Mouse (Mus musculus) kidney, adult 11 months (tissue): ENCODE data around the gene Ube4a.
A peak's percentile ranks its signal among the peaks of the same experiment; 100 is the strongest.

Experiments used
- DNase-seq: peaks from one replicate; pipeline ENCODE4 v3.0.0; 2022

The Ube4a gene

GRCm38 (mm10) chr9:44965126-44965832 lies at the start of gene Ube4a:
Gene Ube4a, minus strand, starts transcription at chr9:44965600.
- peak; percentile 99 for DNase-seq

- DNase-seq = no peak
These were observed 49.5 kb upstream of the Ube4a start for GRCm38 (mm10) chr9:45014879-45015278.

GRCm38 (mm10) chr9:45011291-45011690 lies 45.9 kb upstream of the Ube4a start:
- DNase-seq = no peak

GRCm38 (mm10) chr9:45010461-45010860 lies 45.1 kb upstream of the Ube4a start:
- DNase-seq = no peak

- no peak for DNase-seq
These were observed 44.0 kb upstream of the Ube4a start, which contains the start of gene Cd3e for GRCm38 (mm10) chr9:45009180-45010078. Gene Cd3e, minus strand, starts transcription at chr9:45009627.

DNA sequence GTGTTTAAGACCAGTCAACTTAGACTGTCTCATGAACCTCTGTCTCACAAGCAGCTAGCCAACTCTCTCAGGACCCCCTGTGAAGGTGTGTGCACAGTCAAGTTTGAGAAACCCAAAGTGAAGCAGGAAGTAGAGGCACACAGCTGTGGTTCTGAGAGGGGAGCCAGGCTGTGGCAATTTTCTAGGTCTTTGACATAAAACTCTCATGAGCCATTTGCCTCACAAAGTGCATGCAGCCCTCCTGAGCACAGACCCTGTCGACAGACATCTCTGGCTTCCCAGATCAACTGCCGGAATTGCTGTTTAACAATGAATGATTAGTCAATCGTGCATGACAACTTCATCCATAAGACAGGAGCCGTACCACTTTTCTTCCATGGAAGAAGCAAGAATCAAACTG lies 42.9 kb upstream of the Ube4a start:
- no peak for DNase-seq

- DNase-seq = no peak
These were observed 42.0 kb upstream of the Ube4a start for GRCm38 (mm10) chr9:45007404-45007803.

DNA sequence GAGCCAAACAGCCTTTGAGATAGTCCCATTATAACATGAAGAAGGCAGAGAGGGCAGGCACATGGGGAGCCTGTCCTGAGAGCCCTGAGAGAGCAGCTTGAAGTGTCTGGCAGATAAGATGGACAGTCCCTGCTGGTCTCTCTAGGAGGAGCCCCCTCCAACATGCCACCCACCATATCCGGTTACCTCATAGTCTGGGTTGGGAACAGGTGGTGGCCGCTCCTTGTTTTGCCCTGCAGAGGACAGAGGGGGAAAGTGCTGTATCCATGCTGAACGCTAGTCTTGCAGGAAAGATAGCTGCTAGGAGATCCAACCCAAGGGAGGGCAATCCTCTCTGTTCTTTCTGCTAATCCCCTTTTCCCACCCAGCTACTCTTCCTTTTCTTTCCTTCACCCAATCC lies 34.8 kb upstream of the Ube4a start:
- DNase-seq = no peak

- no peak for DNase-seq
These were observed 34.4 kb upstream of the Ube4a start for GRCm38 (mm10) chr9:44999776-45000175.

- DNase-seq = peak; percentile 66
These were observed 33.8 kb upstream of the Ube4a start for GRCm38 (mm10) chr9:44999171-44999570.

- no peak for DNase-seq
These were observed 32.7 kb upstream of the Ube4a start for GRCm38 (mm10) chr9:44998138-44998537.

DNA sequence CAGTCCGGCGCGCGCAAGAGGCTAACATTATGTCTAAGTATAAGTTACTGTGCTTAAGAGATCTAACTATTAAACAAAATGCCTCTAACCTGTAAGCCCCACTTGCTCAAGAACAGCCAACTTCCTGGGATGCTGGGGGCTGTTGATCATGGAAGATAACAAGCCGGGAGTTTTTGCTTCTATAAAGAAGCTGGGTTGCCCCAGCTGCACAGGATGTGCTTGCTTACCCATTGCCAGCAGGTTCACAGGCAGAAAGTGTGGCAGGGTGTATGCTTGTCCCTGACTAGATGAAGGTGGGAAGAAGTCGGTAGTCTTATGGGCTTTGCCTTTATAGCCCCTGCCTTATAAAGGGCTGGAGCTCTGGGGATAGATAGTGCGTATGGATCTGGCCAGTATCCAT lies 31.2 kb upstream of the Ube4a start:
- no peak for DNase-seq

- no peak for DNase-seq
These were observed 29.6 kb upstream of the Ube4a start for GRCm38 (mm10) chr9:44994962-44995361.

DNA sequence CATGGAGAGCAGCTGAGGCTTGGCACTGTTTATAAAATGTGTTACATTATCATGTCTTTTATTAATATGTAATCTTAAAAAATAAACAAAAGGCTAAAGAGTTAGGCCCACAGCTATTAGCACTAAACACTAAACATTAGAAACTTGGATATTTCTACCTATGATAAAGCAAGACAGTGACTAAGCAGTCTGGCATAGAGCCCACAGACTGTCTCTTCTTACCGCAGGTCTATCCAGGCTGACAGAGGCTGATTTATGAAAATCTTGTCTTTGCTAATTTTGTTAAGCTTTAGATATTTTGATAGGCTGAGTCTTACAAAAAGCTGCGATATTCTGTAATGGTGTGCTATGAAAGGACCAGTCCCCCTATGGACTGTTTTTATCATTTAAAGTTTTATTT lies 27.9 kb upstream of the Ube4a start:
- DNase-seq = no peak

DNA sequence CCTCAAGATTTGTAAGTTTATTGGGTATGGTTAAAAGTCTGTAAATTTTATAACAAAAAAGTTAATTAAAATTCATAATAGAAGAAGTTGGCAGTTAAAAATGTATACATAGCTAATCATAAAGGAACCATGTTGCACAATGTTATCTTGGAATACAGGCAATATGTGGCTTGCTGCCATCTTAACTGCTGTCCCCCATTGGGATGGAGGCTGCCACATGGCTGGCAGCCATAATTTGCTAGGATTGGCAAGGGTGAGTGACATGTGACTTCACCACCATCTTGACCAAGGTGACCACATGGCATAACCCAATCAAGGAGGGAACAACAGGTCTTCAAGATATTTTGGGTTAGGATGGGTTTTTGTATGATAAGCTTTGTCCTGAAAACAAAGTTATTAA lies 26.9 kb upstream of the Ube4a start:
- DNase-seq = no peak

DNA sequence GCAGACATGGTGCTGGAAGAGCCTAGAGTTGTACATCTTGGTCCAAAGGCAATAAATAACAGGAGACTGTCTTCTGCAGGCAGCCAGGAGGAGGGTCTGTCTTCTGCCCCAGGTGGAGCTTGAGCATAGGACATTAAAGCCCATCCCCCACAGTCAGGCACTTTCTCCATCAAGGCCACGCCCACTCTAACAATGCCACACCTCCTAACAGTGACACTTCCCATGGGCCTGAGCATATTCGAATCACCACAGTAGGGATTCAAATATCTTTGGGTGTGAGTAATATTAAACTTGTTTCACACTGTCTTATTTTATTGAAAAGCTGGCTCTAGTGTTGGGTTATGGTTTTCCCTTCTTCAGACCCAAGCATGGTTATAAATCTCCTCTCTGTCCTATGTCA lies 26.4 kb upstream of the Ube4a start:
- DNase-seq = no peak

DNA sequence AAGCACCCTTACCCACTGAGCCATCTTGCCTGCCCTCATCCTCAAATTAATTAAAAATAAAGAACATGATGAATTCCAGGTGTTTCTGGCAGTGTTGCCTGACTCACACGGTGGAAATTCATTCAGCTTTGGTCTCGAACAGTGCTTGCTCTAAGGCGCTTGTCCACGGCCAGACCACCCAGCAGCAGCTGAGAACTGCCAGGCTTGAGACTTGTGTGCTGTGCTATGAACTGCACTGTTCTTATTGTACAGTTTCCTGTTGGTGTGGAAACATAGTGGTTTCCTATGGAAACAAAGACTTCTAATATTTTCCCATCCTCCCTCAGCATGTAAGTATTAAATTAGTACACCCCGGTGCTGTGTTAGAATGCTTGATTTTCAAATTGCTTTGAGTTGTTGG lies 21.6 kb upstream of the Ube4a start:
- no peak for DNase-seq

GRCm38 (mm10) chr9:44986242-44986781 lies 20.9 kb upstream of the Ube4a start:
- DNase-seq = peak; percentile 12

DNA sequence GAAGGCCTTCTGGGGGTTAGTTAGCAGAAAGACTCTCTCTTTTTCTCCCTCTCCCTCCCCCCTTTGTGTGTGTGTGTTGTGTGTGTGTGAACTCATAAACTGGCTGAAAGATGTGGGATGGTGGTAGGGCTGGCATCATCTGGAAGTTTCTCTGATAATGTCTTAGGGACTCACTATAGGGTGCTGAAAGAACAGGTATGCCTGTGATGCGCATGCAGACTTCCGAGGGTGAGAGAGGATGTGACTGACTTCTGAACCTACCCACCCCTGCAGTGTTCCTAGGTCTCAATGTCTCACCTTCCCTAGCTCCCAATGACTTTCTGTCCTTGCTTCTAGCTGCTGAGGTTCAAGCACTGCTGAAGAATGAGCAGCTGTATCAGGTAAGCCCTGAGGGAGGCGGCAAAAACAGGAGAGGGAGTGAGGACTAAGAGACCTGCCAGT lies 20.3 kb upstream of the Ube4a start:
- no peak for DNase-seq

DNA sequence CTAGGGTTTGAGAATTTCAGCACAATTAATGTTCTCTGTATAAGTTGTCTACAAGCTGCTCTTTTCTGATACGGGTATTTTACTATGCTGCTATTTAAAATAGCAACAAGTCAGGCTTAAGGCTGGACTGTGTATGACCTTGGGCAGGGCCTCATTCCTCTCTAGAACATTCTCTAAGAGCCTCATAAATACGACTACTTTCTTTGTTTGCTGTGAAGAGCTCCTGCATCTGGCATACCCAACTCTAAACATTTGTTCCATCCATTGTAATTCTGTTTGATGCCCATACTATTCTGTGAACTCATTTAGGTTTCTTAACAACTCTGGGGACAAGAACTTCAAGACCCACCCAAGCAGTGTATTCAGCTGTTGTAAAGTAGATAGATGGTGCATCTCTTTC lies 17.6 kb upstream of the Ube4a start:
- no peak for DNase-seq

DNA sequence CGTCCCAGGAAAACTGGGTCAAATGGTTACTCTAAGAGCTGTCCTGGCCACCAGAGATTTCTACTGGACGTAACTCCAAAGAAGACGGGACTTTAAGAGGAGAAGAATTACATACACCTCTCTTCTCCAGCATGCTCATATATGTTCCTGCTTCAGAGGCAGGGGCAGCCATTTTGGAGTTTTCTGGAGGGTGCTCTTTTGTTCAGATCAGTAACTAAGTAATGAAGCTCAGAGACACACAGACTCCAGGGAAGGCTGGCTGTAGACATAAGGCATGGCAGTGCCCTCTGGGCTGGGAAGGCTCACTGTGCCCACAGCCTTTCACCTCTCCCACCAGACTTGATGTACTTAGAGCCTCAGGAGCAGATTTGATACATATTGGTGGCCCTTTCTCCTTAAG lies 17.1 kb upstream of the Ube4a start:
- DNase-seq = no peak

DNA sequence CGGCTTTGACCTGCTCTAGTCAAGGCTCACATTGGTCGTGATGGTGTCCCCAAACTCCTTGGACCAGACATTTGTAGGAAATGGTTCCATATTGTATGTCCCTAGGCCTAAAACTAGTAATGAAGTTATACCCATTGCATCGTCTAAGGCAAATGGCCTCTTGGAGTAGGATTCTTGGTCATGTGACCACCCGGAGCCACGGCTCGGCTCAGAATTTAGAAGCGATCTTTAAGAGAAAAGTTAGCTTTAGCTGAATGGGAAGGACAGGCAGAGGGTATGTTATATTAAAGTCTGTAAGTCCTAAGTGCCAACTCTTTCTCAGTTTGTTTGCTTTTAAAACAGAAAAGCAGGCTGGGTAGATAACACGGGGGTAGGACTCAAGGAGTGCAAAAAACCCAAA lies 16.7 kb upstream of the Ube4a start:
- no peak for DNase-seq

- DNase-seq = no peak
These were observed 16.3 kb upstream of the Ube4a start, which contains the start of gene Cd3d for GRCm38 (mm10) chr9:44981676-44982075. Gene Cd3d, plus strand, starts transcription at chr9:44981786.

GRCm38 (mm10) chr9:44981104-44981503 lies 15.7 kb upstream of the Ube4a start:
- no peak for DNase-seq
